Mouse (Mus musculus) spleen, adult 2 months (tissue): ENCODE data around the gene Tspan33. TPM values are rescaled to one million over a fixed set of nuclear protein-coding genes. Genes with fewer than 3 reads are reported as not detected.

Experiments used
- DNase-seq, 2 experiments: peaks; one replicate each; pipeline versions ENCODE4 v3.0.0 to v3.0.0-alpha.2; 2012 to 2021; ENCODE audit warnings: low spot score in 2 of 2, low read depth in 1 of 2
- H3K27ac ChIP-seq: fragments of 200-500 bp; 2 replicates; pipeline ENCODE4 v1.5.1; 2012; ENCODE audit warnings: low read length, inconsistent platforms; ENCODE audit not compliant: insufficient read depth
- H3K27me3 ChIP-seq: fragments of 200-500 bp; 2 replicates; pipeline ENCODE4 v1.6.1; 2012; ENCODE audit warnings: mild to moderate bottlenecking, moderate library complexity, low read length, inconsistent platforms; ENCODE audit not compliant: control insufficient read depth, insufficient read depth
- H3K36me3 ChIP-seq: fragments of 200-500 bp; 2 replicates; pipeline ENCODE4 v1.6.1; 2012; ENCODE audit warnings: mild to moderate bottlenecking, low read length, inconsistent platforms; ENCODE audit not compliant: control insufficient read depth, insufficient read depth
- H3K4me1 ChIP-seq: fragments of 200-500 bp; 2 replicates; pipeline ENCODE4 v1.6.1; 2011; ENCODE audit warnings: inconsistent platforms; ENCODE audit not compliant: control insufficient read depth, insufficient read depth, insufficient read length
- H3K4me3 ChIP-seq: fragments of 200-500 bp; 2 replicates; pipeline ENCODE4 v1.5.1; 2011; ENCODE audit warnings: mild to moderate bottlenecking, inconsistent platforms; ENCODE audit not compliant: insufficient read depth, insufficient read length; ENCODE audit errors: extremely low read depth
- CTCF ChIP-seq: fragments of 200-500 bp; IDR thresholded peaks from 2 replicates; pipeline ENCODE4 v1.5.1; 2011; ENCODE audit warnings: mild to moderate bottlenecking, inconsistent platforms; ENCODE audit not compliant: insufficient read depth, insufficient read length, insufficient replicate concordance; ENCODE audit errors: extremely low read depth
- POLR2A ChIP-seq: fragments of 200-500 bp; IDR thresholded peaks from 2 replicates; pipeline ENCODE4 v1.6.1; 2011; ENCODE audit warnings: low read depth, low read length, inconsistent platforms
- WGBS: fragments of 180-500 bp; shearing (Covaris S2); methylation state at CpG from one replicate; pipeline ENCODE4 v1.1.7; 2018; 5-methylcytosine and 5-hydroxymethylcytosine counted together
- polyA plus RNA-seq: library from polyadenylated mRNA; depleted of rRNA; stranded (reverse); fragments of >200 nt; gene quantifications from 2 replicates; pipeline ENCODE4 v1.2.3, GENCODE M21; 2012; rRNA removed

Tspan33 gene
- polyA plus RNA-seq, result 53.8 and 55.2 TPM in 2 replicates

- H3K4me1 ChIP-seq, result peaks cover 4% of the 10 kb centered on the region; the same call in 1 of the 2 replicates
- under 1% methylated on average over 41 of the region's 41 CpGs for WGBS
- no peak for TF ChIP-seq POLR2A
- no peak for TF ChIP-seq CTCF
- DNase-seq, result peak; percentile 30 to 87
- H3K36me3 ChIP-seq, result no peaks in the 10 kb centered on the region
- H3K4me3 ChIP-seq, result peak within 1 kb of the TSS; percentile 63
- peak within 1 kb of the TSS; percentile 66 for H3K27ac ChIP-seq
- peaks cover 9% of the 10 kb centered on the region; the same call in 1 of the 2 replicates for H3K27me3 ChIP-seq
Measured at GRCm38 (mm10) chr6:29693953-29694352, at the start of gene Tspan33. Gene Tspan33 (plus strand): TSS chr6:29694222.

- TF ChIP-seq POLR2A (no peak), CTCF (peak; percentile 94; the same call in 1 of the 2 replicates)
- peak; percentile 53 to 77 for DNase-seq
- H3K4me1 ChIP-seq, result no peaks in the 10 kb centered on the region
- H3K27ac ChIP-seq, result no peak overlapping the region
- no peaks in the 10 kb centered on the region for H3K27me3 ChIP-seq
- no peaks in the 10 kb centered on the region for H3K36me3 ChIP-seq
- H3K4me3 ChIP-seq, result no peak overlapping the region
- whole genome bisulfite sequencing, result 32% methylated on average over 14 of the region's 14 CpGs
Measured at GRCm38 (mm10) chr6:29649494-29650169, 44.4 kb upstream of the Tspan33 start.

GRCm38 (mm10) chr6:29650170-29650549 lies 43.9 kb upstream of the Tspan33 start:
- no peaks in the 10 kb centered on the region for H3K4me1 ChIP-seq
- no peaks in the 10 kb centered on the region for H3K27me3 ChIP-seq
- no peak overlapping the region for H3K27ac ChIP-seq
- no peak overlapping the region for H3K4me3 ChIP-seq
- no peak for DNase-seq
- 26% methylated on average over 10 of the region's 10 CpGs for WGBS
- TF ChIP-seq CTCF (no peak), POLR2A (no peak)
- H3K36me3 ChIP-seq, result no peaks in the 10 kb centered on the region

GRCm38 (mm10) chr6:29653271-29653670 lies 40.8 kb upstream of the Tspan33 start:
- Histone ChIP-seq H3K27me3 (no peaks in the 10 kb centered on the region), H3K27ac (no peak overlapping the region), H3K4me1 (no peaks in the 10 kb centered on the region), H3K36me3 (no peaks in the 10 kb centered on the region), H3K4me3 (no peak overlapping the region)
- DNase-seq, result no peak
- TF ChIP-seq CTCF (no peak), POLR2A (no peak)

GRCm38 (mm10) chr6:29658626-29659475 lies 35.2 kb upstream of the Tspan33 start:
- 95% methylated on average over 3 of the region's 3 CpGs for WGBS
- TF ChIP-seq POLR2A (no peak), CTCF (no peak)
- no peak overlapping the region for H3K4me3 ChIP-seq

GRCm38 (mm10) chr6:29659964-29660363 lies 34.1 kb upstream of the Tspan33 start:
- 83% methylated on average over 2 of the region's 2 CpGs for WGBS
- TF ChIP-seq POLR2A, result no peak
- TF ChIP-seq CTCF, result no peak
- no peak for DNase-seq
- H3K27me3 ChIP-seq, result no peaks in the 10 kb centered on the region
- no peak overlapping the region for H3K27ac ChIP-seq
- no peak overlapping the region for H3K4me3 ChIP-seq
- H3K36me3 ChIP-seq, result no peaks in the 10 kb centered on the region
- H3K4me1 ChIP-seq, result no peaks in the 10 kb centered on the region

More at GRCm38 (mm10) chr6:29658626-29659475, 35.2 kb upstream of the Tspan33 start:
- Histone ChIP-seq H3K27ac (no peak overlapping the region), H3K4me1 (no peaks in the 10 kb centered on the region), H3K36me3 (no peaks in the 10 kb centered on the region), H3K27me3 (no peaks in the 10 kb centered on the region)
- DNase-seq, result no peak

GRCm38 (mm10) chr6:29660662-29661307 lies 33.2 kb upstream of the Tspan33 start:
- DNase-seq, result no peak
- TF ChIP-seq POLR2A, result no peak
- TF ChIP-seq CTCF, result no peak
- 89% methylated on average over 11 of the region's 11 CpGs for WGBS
- H3K4me1 ChIP-seq, result no peaks in the 10 kb centered on the region
- H3K27me3 ChIP-seq, result no peaks in the 10 kb centered on the region
- H3K27ac ChIP-seq, result no peak overlapping the region
- no peak overlapping the region for H3K4me3 ChIP-seq
- H3K36me3 ChIP-seq, result no peaks in the 10 kb centered on the region
